ENCODE assay signal across 9 mouse cellular contexts in genomic region chr16:77237631-77238357, GRCm38 (mm10).
DNase-seq lines count a peak whose midpoint lies in the region; ATAC-seq lines count a peak whose summit lies in the region.
"Had no signal": no experiment of that assay in that cellular context is flagged by ENCODE, and none has a peak within 500 bp of the region (broad histone marks: within the 10 kb centered on the region; RNA-seq: fewer than 3 reads in every experiment).

No protein-coding gene starts in this region.

- 58% methylated on average over 7 of the region's 7 CpGs for WGBS in neural tube, embryonic 11.5 days
- 7% methylated on average over 7 of the region's 7 CpGs for WGBS in forebrain, embryonic 15.5 days
- WGBS in midbrain, embryonic 12.5 days = 44% methylated on average over 7 of the region's 7 CpGs
- 74% methylated on average over 7 of the region's 7 CpGs for WGBS in kidney, embryonic 16.5 days

- no peaks in the 10 kb centered on the region for H3K9me3 ChIP-seq in neural tube, embryonic 11.5 days (ENCODE audit: control insufficient read depth, low read length)
- H3K9me3 ChIP-seq in forebrain, embryonic 15.5 days = no peaks in the 10 kb centered on the region
- H3K9me3 ChIP-seq in midbrain, embryonic 12.5 days = no peaks in the 10 kb centered on the region
- no peaks in the 10 kb centered on the region for H3K9me3 ChIP-seq in kidney, embryonic 16.5 days (ENCODE audit: low read length)

- H3K4me1 ChIP-seq in neural tube, embryonic 11.5 days (ENCODE audit: control insufficient read depth, insufficient read depth, low read length) = peaks cover 24% of the 10 kb centered on the region
- peaks cover 37% of the 10 kb centered on the region for H3K4me1 ChIP-seq in forebrain, embryonic 15.5 days
- H3K4me1 ChIP-seq in midbrain, embryonic 12.5 days = peaks cover 40% of the 10 kb centered on the region
- H3K4me1 ChIP-seq in kidney, embryonic 16.5 days (ENCODE audit: insufficient read depth, low read length) = peaks cover 5% of the 10 kb centered on the region

- peak overlapping the region; percentile 39; the same call in 1 of the 2 replicates for H3K9ac ChIP-seq in neural tube, embryonic 11.5 days (ENCODE audit: low read length)
- peak overlapping the region; percentile 54 for H3K9ac ChIP-seq in forebrain, embryonic 15.5 days (replicated peaks)
- H3K9ac ChIP-seq in midbrain, embryonic 12.5 days (replicated peaks) = peak overlapping the region; percentile 49
- no peak overlapping the region for H3K9ac ChIP-seq in kidney, embryonic 16.5 days (replicated peaks; ENCODE audit: low read length)

- H3K36me3 ChIP-seq in neural tube, embryonic 11.5 days (ENCODE audit: control insufficient read depth, insufficient read depth, low read length) = no peaks in the 10 kb centered on the region
- H3K36me3 ChIP-seq in forebrain, embryonic 15.5 days = no peaks in the 10 kb centered on the region
- no peaks in the 10 kb centered on the region for H3K36me3 ChIP-seq in midbrain, embryonic 12.5 days
- no peaks in the 10 kb centered on the region for H3K36me3 ChIP-seq in kidney, embryonic 16.5 days (ENCODE audit: insufficient read depth, low read length)

- peak overlapping the region; percentile 39 for H3K4me2 ChIP-seq in neural tube, embryonic 11.5 days (ENCODE audit: low read depth)
- H3K4me2 ChIP-seq in forebrain, embryonic 15.5 days (replicated peaks) = peak overlapping the region; percentile 56
- peak overlapping the region; percentile 43 for H3K4me2 ChIP-seq in midbrain, embryonic 12.5 days (replicated peaks)
- H3K4me2 ChIP-seq in kidney, embryonic 16.5 days (replicated peaks; ENCODE audit: low read depth, low read length) = no peak overlapping the region

- no peak for ATAC-seq in neural tube, embryonic 11.5 days (ENCODE audit: insufficient read depth, low FRiP score, low TSS enrichment)
- ATAC-seq in forebrain, embryonic 15.5 days (replicated peaks) = peak; percentile 6; the same call in 1 of the 2 replicates
- ATAC-seq in midbrain, embryonic 12.5 days (ENCODE audit: low FRiP score, low read depth) = 0 out of 2 replicates have a peak, but pooled peaks have one; percentile 1
- no peak for ATAC-seq in erythroblast, adult 5-6 weeks (replicated peaks; ENCODE audit: low FRiP score, poor library complexity, severe bottlenecking)
- ATAC-seq in kidney, embryonic 16.5 days (ENCODE audit: low FRiP score, low TSS enrichment) = no peak

- H3K27ac ChIP-seq in neural tube, embryonic 11.5 days (ENCODE audit: low read depth, low read length) = peak overlapping the region; percentile 87
- H3K27ac ChIP-seq in forebrain, embryonic 15.5 days (replicated peaks) = peak overlapping the region; percentile 98
- H3K27ac ChIP-seq in midbrain, embryonic 12.5 days (replicated peaks) = peak overlapping the region; percentile 91
- no peak overlapping the region for H3K27ac ChIP-seq in kidney, embryonic 16.5 days (ENCODE audit: low read length)

- H3K27me3 ChIP-seq in neural tube, embryonic 11.5 days (ENCODE audit: control insufficient read depth, insufficient read depth, low read length) = no peaks in the 10 kb centered on the region
- H3K27me3 ChIP-seq in forebrain, embryonic 15.5 days = no peaks in the 10 kb centered on the region
- no peaks in the 10 kb centered on the region for H3K27me3 ChIP-seq in midbrain, embryonic 12.5 days
- H3K27me3 ChIP-seq in kidney, embryonic 16.5 days (ENCODE audit: insufficient read depth, low read length) = no peaks in the 10 kb centered on the region

- no peak for DNase-seq in neural tube, embryonic 11.5 days (ENCODE audit: low spot score)
- no peak for DNase-seq in neural tube, embryonic 10.5 days (ENCODE audit: extremely low spot score, low spot score)
- no peak for DNase-seq in kidney, adult 11 months
- DNase-seq: kidney, adult 8-10 months; lung, adult 2 months had no signal

- H3K4me3 ChIP-seq in neural tube, embryonic 11.5 days (ENCODE audit: low read depth, low read length) = peak overlapping the region; percentile 13
- peak overlapping the region; percentile 35 for H3K4me3 ChIP-seq in forebrain, embryonic 15.5 days
- H3K4me3 ChIP-seq in midbrain, embryonic 12.5 days = peak overlapping the region; percentile 31
- H3K4me3 ChIP-seq in kidney, embryonic 16.5 days (ENCODE audit: low read length) = no peak overlapping the region

Comparison
In these comparisons a context has a peak if more than half of its experiments do, and no peak if none do; other contexts are left out.
1. ATAC-seq: peak in forebrain, embryonic 15.5 days (single experiment) and midbrain, embryonic 12.5 days (single experiment); none in neural tube, embryonic 11.5 days (single experiment), erythroblast, adult 5-6 weeks (single experiment) and kidney, embryonic 16.5 days (single experiment).